ENCODE assay signal across 9 mouse cellular contexts in the genomic region with DNA sequence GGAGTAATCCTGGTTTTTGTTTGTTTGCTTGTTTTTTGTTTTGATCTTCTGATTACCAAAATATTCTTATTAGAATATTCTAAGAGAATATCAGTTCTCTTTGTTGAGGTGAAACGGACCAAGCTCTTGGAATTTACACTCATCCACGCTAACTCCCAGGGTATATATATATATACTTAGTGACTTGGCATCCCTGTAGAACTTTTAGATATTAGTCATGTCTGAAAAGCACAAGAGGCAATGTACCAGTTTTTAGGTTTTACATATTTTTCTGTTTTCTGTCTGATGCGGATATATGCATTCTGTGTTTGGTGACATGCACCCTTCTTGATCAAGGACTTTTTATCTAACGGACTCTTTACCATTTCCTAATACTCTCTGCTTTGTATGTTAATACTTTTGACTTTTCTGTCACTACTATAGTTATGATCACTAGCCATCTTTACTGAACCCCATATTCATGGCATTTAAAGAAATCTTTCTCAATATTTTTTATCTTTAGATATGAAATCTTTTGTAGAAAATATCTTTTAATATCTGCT. TPM values are rescaled to one million over a fixed set of nuclear protein-coding genes. Genes with fewer than 3 reads are reported as not detected.
A peak's percentile ranks its signal among the peaks of the same experiment; 100 is the strongest.
DNase-seq lines count a peak whose midpoint lies in the region; ATAC-seq and TF ChIP-seq lines count a peak whose summit lies in the region.
"Had no signal": no experiment of that assay in that cellular context is flagged by ENCODE, and none has a peak within 500 bp of the region (broad histone marks: within the 10 kb centered on the region; RNA-seq: fewer than 3 reads in every experiment).

No protein-coding gene starts in this region.

- intact Hi-C loops in gastrocnemius, postnatal 14 days (cut with DNase I; ENCODE audit: low total_unique reads), result loop anchor here (10.0 kb wide), 1 partner anchor 242 kb away; no protein-coding TSS in a partner anchor

- no peak for TF ChIP-seq CTCF in kidney, adult 2 months (conservative IDR thresholded peaks at IDR 0.05; ENCODE audit: insufficient read depth, insufficient read length, low read depth, low read length)

- H3K4me3 ChIP-seq in kidney, adult 2 months (ENCODE audit: insufficient read depth, low read depth, low read length), result peak overlapping the region; percentile 66; the same call in 1 of the 2 replicates
- H3K4me3 ChIP-seq in brown adipose tissue, adult 24 weeks (ENCODE audit: insufficient read depth, low read depth, low read length), result peak overlapping the region; percentile 73; the same call in 1 of the 2 replicates
- peak overlapping the region; percentile 53 for H3K4me3 ChIP-seq in hindbrain, embryonic 15.5 days
- H3K4me3 ChIP-seq in midbrain, embryonic 14.5 days (replicated peaks; ENCODE audit: low read depth, low read length), result peak overlapping the region; percentile 55

- peaks cover 5% of the 10 kb centered on the region; the same call in 1 of the 2 replicates for H3K4me1 ChIP-seq in kidney, adult 2 months (ENCODE audit: control insufficient read depth, insufficient read depth, low read length)
- no peaks in the 10 kb centered on the region for H3K4me1 ChIP-seq in brown adipose tissue, adult 24 weeks (ENCODE audit: control insufficient read depth, insufficient read depth, insufficient read length, low read length)
- H3K4me1 ChIP-seq in hindbrain, embryonic 15.5 days (replicated peaks), result peaks cover 17% of the 10 kb centered on the region
- 0 out of 2 replicates have a peak, but pooled peaks cover 2% of the 10 kb centered on the region for H3K4me1 ChIP-seq in midbrain, embryonic 14.5 days (ENCODE audit: control insufficient read depth, insufficient read depth, low read length)

- no peak for ATAC-seq in hindbrain, embryonic 15.5 days (ENCODE audit: low FRiP score, low read depth)
- ATAC-seq in midbrain, embryonic 14.5 days (ENCODE audit: low FRiP score, low TSS enrichment), result no peak

- WGBS in kidney, adult 2 months, result 24% methylated on average over 4 of the region's 4 CpGs
- WGBS in hindbrain, embryonic 15.5 days, result 34% methylated on average over 4 of the region's 4 CpGs
- WGBS in midbrain, embryonic 14.5 days, result 39% methylated on average over 4 of the region's 4 CpGs

- peak overlapping the region; percentile 84 for H3K4me2 ChIP-seq in hindbrain, embryonic 15.5 days
- peak overlapping the region; percentile 83 for H3K4me2 ChIP-seq in midbrain, embryonic 14.5 days (ENCODE audit: low read length)

- peak overlapping the region; percentile 73 for H3K27ac ChIP-seq in kidney, adult 2 months (ENCODE audit: insufficient read depth, low read depth, low read length)
- no peak overlapping the region for H3K27ac ChIP-seq in brown adipose tissue, adult 24 weeks (replicated peaks; ENCODE audit: low read depth, low read length)
- H3K27ac ChIP-seq in hindbrain, embryonic 15.5 days (replicated peaks), result peak overlapping the region; percentile 77
- H3K27ac ChIP-seq in midbrain, embryonic 14.5 days (replicated peaks; ENCODE audit: low read depth, low read length), result peak overlapping the region; percentile 78

- TF ChIP-seq POLR2A in kidney, adult 2 months (IDR thresholded peaks at IDR 0.05; ENCODE audit: low read depth, low read length), result no peak

- H3K9ac ChIP-seq in hindbrain, embryonic 15.5 days, result peak overlapping the region; percentile 58
- peak overlapping the region; percentile 59 for H3K9ac ChIP-seq in midbrain, embryonic 14.5 days (replicated peaks; ENCODE audit: low read length)

- no peaks in the 10 kb centered on the region for H3K27me3 ChIP-seq in kidney, adult 2 months (replicated peaks; ENCODE audit: control insufficient read depth, insufficient read depth, low read length)
- H3K27me3 ChIP-seq in hindbrain, embryonic 15.5 days, result no peaks in the 10 kb centered on the region
- no peaks in the 10 kb centered on the region for H3K27me3 ChIP-seq in midbrain, embryonic 14.5 days (ENCODE audit: control insufficient read depth, insufficient read depth, low read length)
- H3K27me3 ChIP-seq: Patski had no signal

- DNase-seq in kidney, adult 2 months, result no peak
- no peak for DNase-seq in kidney, postnatal 25 days
- no peak for DNase-seq in midbrain, embryonic 14.5 days
- no peak for DNase-seq in cerebellum, postnatal 4 days (ENCODE audit: low spot score in 2 of 2)
- no peak for DNase-seq in gastrocnemius, postnatal 14 days
- DNase-seq in adipocyte (ENCODE audit: low spot score), result no peak

- no peaks in the 10 kb centered on the region for H3K9me3 ChIP-seq in hindbrain, embryonic 15.5 days
- no peaks in the 10 kb centered on the region for H3K9me3 ChIP-seq in midbrain, embryonic 14.5 days (ENCODE audit: control insufficient read depth, low read length)

- no peaks in the 10 kb centered on the region for H3K36me3 ChIP-seq in kidney, adult 2 months (ENCODE audit: control insufficient read depth, insufficient read depth, low read length)
- no peaks in the 10 kb centered on the region for H3K36me3 ChIP-seq in hindbrain, embryonic 15.5 days
- no peaks in the 10 kb centered on the region for H3K36me3 ChIP-seq in midbrain, embryonic 14.5 days (ENCODE audit: control insufficient read depth, insufficient read depth, low read length)

RNA-seq across cellular contexts. Expression of a gene that starts 18.1 kb away (rescaled TPM):
- 0.39 and 0.81 TPM in 2 replicates for polyA plus RNA-seq in kidney, adult 2 months (2012; rRNA removed)
- 5.0 and 6.8 TPM in 2 replicates for polyA plus RNA-seq in brown adipose tissue, adult 24 weeks (2012; ENCODE audit: insufficient read depth, insufficient read length, missing spikeins)
- polyA plus RNA-seq in hindbrain, embryonic 15.5 days (2015; fragmentation: Nextera tagmentation; extraction: Ambion mirVana), result 2.2 and 2.3 TPM in 2 replicates
- polyA plus RNA-seq in midbrain, embryonic 14.5 days (2014; fragmentation: Nextera tagmentation; extraction: Ambion mirVana), result 1.5 TPM in 2 replicates
- 1 to 10 TPM; 3.3 to 3.9 TPM for total RNA-seq in gastrocnemius, postnatal 14 days (2021)

RNA-seq across cellular contexts. Expression of a gene that starts 28.4 kb away (rescaled TPM):
- polyA plus RNA-seq in kidney, adult 2 months (2012; rRNA removed), result 1.0 and 1.2 TPM in 2 replicates
- polyA plus RNA-seq in brown adipose tissue, adult 24 weeks (2012; ENCODE audit: insufficient read depth, insufficient read length, missing spikeins), result 3.1 and 3.6 TPM in 2 replicates
- polyA plus RNA-seq in hindbrain, embryonic 15.5 days (2015; fragmentation: Nextera tagmentation; extraction: Ambion mirVana), result 9.4 and 9.5 TPM in 2 replicates
- 10.9 and 11.4 TPM in 2 replicates for polyA plus RNA-seq in midbrain, embryonic 14.5 days (2014; fragmentation: Nextera tagmentation; extraction: Ambion mirVana)
- total RNA-seq in gastrocnemius, postnatal 14 days (2021), result 1 to 10 TPM; 1.3 to 1.5 TPM

RNA-seq across cellular contexts. Expression of a gene that starts 49.6 kb away (rescaled TPM):
- polyA plus RNA-seq in kidney, adult 2 months (2012; rRNA removed), result 0.94 and 1.5 TPM in 2 replicates
- polyA plus RNA-seq in brown adipose tissue, adult 24 weeks (2012; ENCODE audit: insufficient read depth, insufficient read length, missing spikeins), result 4.5 and 8.5 TPM in 2 replicates
- polyA plus RNA-seq in hindbrain, embryonic 15.5 days (2015; fragmentation: Nextera tagmentation; extraction: Ambion mirVana), result 19.2 and 20.5 TPM in 2 replicates
- polyA plus RNA-seq in midbrain, embryonic 14.5 days (2014; fragmentation: Nextera tagmentation; extraction: Ambion mirVana), result 21.2 and 25.4 TPM in 2 replicates
- 1 to 10 TPM; 2.6 to 2.7 TPM for total RNA-seq in gastrocnemius, postnatal 14 days (2021)
